Mouse (Mus musculus) bone marrow macrophage, adult 2 months (primary cell): ENCODE data around the gene Ifne. TPM values are rescaled to one million over a fixed set of nuclear protein-coding genes. Genes with fewer than 3 reads are reported as not detected.

Source experiments
- H3K27ac ChIP-seq: 2 replicates; pipeline ENCODE4 v1.5.1; 2012; ENCODE audit warnings: low read depth, low read length; ENCODE audit not compliant: insufficient read depth
- H3K4me1 ChIP-seq: 2 replicates; pipeline ENCODE4 v1.6.1; 2012; ENCODE audit warnings: low read length; ENCODE audit not compliant: control insufficient read depth, insufficient read depth
- H3K4me3 ChIP-seq: 2 replicates; pipeline ENCODE4 v1.5.1; 2012; ENCODE audit warnings: mild to moderate bottlenecking, low read length, moderate library complexity; ENCODE audit not compliant: insufficient read depth
- CTCF ChIP-seq: IDR thresholded peaks from 2 replicates; pipeline ENCODE4 v1.5.1; 2012; ENCODE audit warnings: low read depth, mild to moderate bottlenecking, low read length, moderate library complexity
- POLR2A ChIP-seq: IDR thresholded peaks from 2 replicates; pipeline ENCODE4 v1.6.1; 2012; ENCODE audit warnings: mild to moderate bottlenecking, low read depth, low read length, borderline replicate concordance
- polyA plus RNA-seq: library from polyadenylated mRNA; stranded (reverse); fragments of >200 nt; gene quantifications from 2 replicates; pipeline ENCODE4 v1.2.4, GENCODE M21; 2012; ENCODE audit not compliant: missing spikeins, insufficient read depth, insufficient read length

Gene Ifne
- polyA plus RNA-seq, 1 experiment = not detected

DNA sequence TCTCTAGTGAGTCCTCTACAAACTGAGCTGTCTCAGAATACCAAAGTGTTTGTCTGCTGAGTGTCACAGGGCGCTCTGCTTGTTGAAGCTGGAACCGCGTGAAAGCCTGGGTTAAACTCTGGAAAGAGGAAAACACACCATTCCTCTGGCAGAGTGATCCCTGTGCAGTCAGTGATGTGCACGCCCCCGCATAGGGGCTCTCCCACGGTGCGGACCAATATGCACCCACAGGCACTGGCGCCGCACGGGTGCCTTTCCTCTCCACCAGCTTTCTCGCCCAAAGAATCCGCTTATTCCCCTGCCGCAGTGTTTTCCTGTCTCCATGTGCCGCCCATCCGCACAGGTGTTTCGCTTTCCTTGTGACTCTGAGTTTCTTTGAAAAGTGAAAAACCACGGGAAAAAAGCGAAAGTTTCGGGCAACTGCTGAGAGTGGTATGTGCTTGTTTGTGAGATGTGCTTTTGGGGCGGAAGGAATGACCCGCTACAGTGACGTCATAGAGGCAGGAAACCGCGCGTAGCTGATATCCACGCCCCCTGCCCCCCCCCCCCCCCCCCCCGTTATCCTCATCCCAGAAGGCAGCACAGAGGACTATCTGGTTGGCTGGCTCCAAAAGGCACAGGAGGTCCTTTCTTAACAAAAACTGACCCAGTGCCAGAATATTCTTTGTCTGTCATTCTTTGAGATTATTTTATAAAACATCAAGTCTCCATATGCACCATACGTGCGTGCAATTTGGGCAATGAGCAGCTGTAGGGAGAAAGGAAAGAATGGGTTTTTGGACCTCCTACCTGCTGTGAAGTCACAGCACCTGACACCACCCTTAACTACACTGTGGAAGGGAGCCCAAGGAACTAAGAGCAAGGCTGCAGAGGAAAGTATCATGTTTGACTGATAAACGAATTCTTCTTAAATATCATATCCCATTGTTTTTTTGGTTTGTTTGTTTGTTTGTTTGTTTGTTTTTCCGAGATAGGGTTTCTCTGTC is 11.8 kb downstream of the Ifne start:
- Histone ChIP-seq H3K4me1 (peaks cover 7% of the 10 kb centered on the region), H3K4me3 (peak overlapping the region; percentile 59), H3K27ac (no peak overlapping the region)
- TF ChIP-seq CTCF (no peak), POLR2A (no peak)

DNA sequence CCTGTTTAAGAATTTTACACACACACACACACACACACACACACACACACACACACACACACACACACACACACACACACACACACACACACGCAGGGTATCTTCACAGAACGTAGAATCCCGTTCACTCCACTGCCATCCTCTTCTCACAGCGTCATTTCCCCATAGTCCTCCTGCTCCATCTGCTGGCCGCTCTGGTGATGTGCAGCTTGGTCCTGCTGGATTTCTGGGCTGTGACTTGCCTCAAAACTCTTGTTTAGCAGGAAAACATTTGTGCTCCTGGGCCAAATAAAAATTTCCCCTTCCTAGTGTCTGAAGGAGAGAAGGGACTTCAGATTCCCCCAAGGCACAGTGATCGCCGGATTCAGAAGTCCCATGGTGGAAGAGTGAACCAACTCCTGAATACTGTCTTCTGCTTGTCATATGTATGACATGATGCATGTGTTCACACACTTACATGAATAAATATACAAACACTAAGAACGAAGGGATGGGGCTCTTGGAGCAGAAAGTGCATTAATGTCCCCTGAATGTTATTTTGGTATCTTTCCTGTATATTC is 12.6 kb downstream of the Ifne start:
- Histone ChIP-seq H3K4me1 (peaks cover 7% of the 10 kb centered on the region), H3K4me3 (no peak overlapping the region), H3K27ac (no peak overlapping the region)
- no peak for TF ChIP-seq POLR2A
- peak; percentile 88 for TF ChIP-seq CTCF

DNA sequence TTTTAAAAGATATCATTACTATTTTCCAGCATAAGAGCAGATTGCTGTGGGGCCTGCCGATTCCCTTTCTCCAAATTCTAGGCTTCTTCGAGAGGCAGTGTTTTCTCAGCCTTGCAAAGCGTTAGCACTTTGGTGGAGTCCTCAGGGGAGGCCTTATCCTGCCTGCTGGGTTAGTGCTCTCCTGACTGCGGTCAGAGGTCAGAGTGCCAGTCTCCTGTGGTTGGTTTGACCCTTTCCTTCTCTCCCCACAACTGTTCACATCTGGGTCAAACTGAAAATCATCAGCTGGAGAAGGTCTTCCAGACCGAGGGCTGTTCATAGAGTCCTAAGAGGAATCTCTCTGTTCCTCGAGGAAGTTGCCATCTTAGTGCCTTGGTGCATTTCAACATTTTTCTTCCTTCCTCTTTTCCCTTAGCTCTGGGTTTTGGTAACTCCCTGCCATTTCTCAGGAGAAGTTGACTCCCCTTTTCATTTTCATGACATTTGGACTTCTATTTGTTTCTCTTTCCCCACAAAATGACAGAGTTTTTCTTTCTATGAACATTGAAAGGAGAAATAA is 14.9 kb downstream of the Ifne start:
- Histone ChIP-seq H3K27ac (no peak overlapping the region), H3K4me1 (peaks cover 7% of the 10 kb centered on the region)

DNA sequence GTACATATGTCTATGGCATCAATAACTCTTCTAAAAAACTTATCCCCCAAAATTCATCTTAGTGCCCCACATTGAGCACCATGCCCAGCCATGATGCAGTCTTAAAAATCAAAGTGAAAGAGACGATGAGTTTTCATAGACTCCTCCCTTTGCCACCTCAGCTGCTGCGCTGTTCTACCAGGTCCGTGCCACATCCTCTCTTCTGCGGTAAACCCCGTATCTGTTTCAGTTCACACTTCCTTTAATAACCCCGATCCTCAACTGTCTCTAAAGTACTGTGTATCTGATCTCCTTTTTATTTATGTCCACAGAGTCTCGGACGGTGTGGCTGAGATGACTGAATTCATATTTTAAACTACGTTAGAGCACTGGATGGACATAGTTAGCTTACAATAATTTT is 15.4 kb downstream of the Ifne start:
- Histone ChIP-seq H3K4me1 (peaks cover 7% of the 10 kb centered on the region), H3K4me3 (peak overlapping the region; percentile 40), H3K27ac (no peak overlapping the region)
- TF ChIP-seq CTCF (no peak), POLR2A (no peak)

More for the DNA sequence above, 14.9 kb downstream of the Ifne start:
- TF ChIP-seq CTCF = no peak
- no peak for TF ChIP-seq POLR2A
- H3K4me3 ChIP-seq = peak overlapping the region; percentile 23

DNA sequence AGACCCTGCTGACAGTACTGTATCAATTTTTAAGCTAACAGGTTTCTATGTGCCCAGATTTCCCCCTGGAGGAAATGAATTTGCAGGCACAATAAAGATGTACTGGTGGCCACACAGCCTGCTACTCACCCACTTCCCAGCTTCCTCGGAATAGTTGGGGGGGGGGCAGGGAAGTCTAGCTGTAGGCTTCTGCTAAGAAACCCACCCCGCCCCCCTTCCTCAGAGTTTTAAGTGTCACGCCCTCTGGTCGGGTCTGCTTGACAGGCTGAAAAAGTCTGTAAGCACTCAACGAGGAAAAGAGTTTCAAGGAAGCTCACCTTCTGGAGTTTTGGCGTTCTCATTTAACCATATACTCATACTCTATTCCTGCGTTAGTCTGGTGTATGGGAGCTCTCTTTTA is 16.7 kb downstream of the Ifne start:
- TF ChIP-seq POLR2A (no peak), CTCF (no peak)
- H3K4me1 ChIP-seq = peaks cover 7% of the 10 kb centered on the region
- H3K27ac ChIP-seq = no peak overlapping the region
- H3K4me3 ChIP-seq = no peak overlapping the region

DNA sequence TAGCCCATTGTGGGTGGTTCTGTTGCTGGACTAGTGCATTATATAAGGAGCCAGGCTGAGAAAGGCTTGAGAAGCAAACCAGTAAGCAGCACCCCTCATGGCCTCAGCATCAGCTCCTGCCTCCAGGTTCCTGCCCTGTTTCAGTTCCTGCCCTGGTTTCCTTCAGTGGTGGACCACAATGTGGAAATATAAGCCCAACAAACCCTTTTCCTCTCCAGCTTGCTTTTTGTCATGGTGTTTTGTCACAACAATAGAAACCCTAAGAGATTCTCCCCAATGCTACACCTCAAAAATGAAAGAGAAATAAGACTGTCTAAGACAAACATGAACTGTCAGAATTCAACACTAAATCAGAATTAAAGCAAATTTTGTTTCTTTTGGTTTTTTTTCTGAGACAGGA is 20.8 kb downstream of the Ifne start:
- H3K4me1 ChIP-seq = no peaks in the 10 kb centered on the region
- no peak overlapping the region for H3K27ac ChIP-seq
- no peak for TF ChIP-seq POLR2A
- no peak for TF ChIP-seq CTCF
- no peak overlapping the region for H3K4me3 ChIP-seq

DNA sequence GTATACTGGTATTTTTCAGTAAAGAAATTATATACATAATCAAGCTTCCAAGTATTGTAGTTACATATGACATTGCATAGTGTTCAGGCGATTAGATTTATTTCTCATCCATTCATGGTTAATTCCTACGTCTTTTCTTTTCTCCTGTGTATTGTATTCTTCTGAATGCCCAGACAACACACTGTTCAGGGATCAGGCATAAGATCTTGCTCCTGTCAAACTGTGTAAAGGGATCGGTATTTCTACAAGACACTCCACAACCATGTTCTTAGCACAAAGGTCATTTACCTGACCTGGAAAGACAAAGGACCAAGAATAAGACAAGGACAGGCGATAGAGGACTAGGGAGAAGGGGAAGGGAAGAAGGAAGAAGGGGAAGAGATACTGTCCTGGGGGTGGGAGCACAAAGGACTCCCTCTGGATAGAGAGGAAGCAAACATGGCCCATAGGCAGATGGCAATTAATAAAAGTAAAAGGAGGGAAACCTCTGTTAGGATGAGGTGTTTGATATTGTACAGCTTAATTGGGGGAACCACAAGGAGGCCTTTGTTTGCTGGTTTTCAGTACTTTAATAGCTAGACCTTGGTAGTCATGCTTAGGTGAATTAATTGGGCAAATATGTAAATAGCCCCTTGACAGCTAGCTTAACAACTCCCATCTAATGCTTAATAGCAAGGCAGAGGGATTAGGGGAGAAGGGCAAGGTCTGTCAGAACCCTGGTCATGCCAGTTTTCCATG is 28.8 kb downstream of the Ifne start:
- H3K4me1 ChIP-seq = no peaks in the 10 kb centered on the region
- H3K4me3 ChIP-seq = no peak overlapping the region
- TF ChIP-seq POLR2A = no peak
- TF ChIP-seq CTCF = no peak
- H3K27ac ChIP-seq = no peak overlapping the region

DNA sequence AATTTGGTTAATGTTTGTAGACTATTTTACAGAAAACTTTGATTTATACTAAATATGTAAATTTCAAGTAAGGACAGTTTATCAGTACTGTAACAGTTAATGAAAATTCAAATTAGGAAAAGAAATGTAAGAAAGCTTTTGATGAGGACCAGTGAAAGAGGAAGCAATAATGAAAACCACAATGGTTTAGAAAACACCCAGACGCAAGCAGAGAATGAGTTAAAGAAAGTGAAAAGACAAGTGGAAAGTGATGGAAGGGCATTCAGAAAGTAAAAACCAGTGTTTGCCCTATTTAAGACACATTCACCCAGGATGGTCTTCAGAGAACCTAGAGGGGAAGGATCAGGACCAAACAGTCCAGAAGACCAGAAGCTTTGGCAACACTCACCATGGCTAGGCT is 30.3 kb downstream of the Ifne start, which contains the start of gene Ifna1:
Gene Ifna1 (plus strand): TSS at position 390 of the 400 bp plus-strand sequence.
- Histone ChIP-seq H3K4me1 (no peaks in the 10 kb centered on the region), H3K4me3 (no peak within 1 kb of the TSS), H3K27ac (no peak within 1 kb of the TSS)
- TF ChIP-seq POLR2A = no peak
- TF ChIP-seq CTCF = no peak

DNA sequence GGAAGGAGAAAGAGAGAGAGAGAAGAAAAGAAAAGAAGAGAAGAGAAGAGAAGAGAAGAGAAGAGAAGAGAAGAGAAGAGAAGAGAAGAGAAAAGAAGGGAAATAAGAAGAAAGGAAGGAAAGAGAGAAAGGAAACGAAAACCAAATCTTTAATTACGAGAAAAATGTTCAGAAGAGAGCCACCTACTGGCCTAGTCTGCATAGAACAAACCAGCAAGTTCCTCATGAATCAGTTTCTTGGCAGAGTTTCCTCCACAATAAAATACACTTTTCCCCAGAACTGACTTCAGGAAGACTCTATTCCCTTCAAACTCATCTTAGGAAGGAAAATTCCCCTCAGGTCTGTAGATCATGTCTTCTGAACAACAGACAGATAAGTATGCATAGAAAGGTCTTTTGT is 34.7 kb downstream of the Ifne start:
- H3K4me1 ChIP-seq = no peaks in the 10 kb centered on the region
- TF ChIP-seq POLR2A = no peak
- no peak for TF ChIP-seq CTCF
- H3K27ac ChIP-seq = no peak overlapping the region
- no peak overlapping the region for H3K4me3 ChIP-seq

DNA sequence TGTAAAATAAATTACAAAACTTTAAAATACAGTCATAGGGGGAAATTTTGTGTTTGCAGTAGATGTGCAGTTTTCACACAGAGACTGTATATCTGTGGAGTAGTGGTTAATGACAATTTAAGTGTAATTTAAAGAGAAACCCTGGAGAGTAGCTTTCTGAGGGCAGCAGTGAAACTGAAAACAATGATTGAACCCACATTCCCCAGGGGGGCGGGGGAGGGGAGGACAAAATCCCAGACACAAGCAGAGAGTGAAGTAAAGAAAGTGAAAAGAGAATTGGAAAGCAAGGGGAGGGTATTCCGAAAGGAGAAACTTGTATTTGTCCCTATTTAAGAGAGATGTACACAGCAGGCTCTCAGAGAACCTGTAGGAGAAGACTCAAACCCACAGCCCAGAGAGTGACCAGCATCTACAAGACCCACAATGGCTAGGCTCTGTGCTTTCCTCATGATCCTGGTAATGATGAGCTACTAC is 38.5 kb downstream of the Ifne start, which contains the start of gene Ifna4:
Gene Ifna4 (plus strand): TSS at position 424 of the 474 bp plus-strand sequence.
- Histone ChIP-seq H3K4me1 (no peaks in the 10 kb centered on the region), H3K4me3 (no peak within 1 kb of the TSS), H3K27ac (no peak within 1 kb of the TSS)
- TF ChIP-seq CTCF (no peak), POLR2A (no peak)
